Mouse (Mus musculus) liver, postnatal 0 days (tissue): ENCODE data around the gene Sec14l3. TPM values are rescaled to one million over a fixed set of nuclear protein-coding genes. Genes with fewer than 3 reads are reported as not detected.

Experiments
- ATAC-seq: fragments of 200-750 bp; cut with Nextera tagmentation; 2 replicates; pipeline ENCODE4 v1.8.0; 2017; ENCODE audit warnings: mild to moderate bottlenecking, moderate library complexity
- DNase-seq: peaks from one replicate; pipeline ENCODE4 v3.0.0-alpha.2; 2016
- H3K27ac ChIP-seq: fragments of 300-500 bp; sonication (generic); 2 replicates; pipeline ENCODE4 v1.5.1; 2014; ENCODE audit warnings: antibody characterized with exemption, moderate library complexity, mild to moderate bottlenecking, low read depth
- H3K27me3 ChIP-seq: fragments of 300-500 bp; sonication (generic); 2 replicates; pipeline ENCODE4 v1.6.1; 2014; ENCODE audit warnings: low read length, control low read depth, mixed read lengths; ENCODE audit not compliant: insufficient read depth
- H3K36me3 ChIP-seq: fragments of 300-500 bp; sonication (generic); replicated peaks from 2 replicates; pipeline ENCODE4 v1.6.1; 2014; ENCODE audit warnings: mild to moderate bottlenecking, control low read depth, low read length, moderate library complexity, mixed read lengths; ENCODE audit not compliant: insufficient read depth
- H3K4me1 ChIP-seq: fragments of 300-500 bp; sonication (generic); 2 replicates; pipeline ENCODE4 v1.6.1; 2014; ENCODE audit warnings: antibody characterized with exemption, mild to moderate bottlenecking, control low read depth; ENCODE audit not compliant: insufficient read depth
- H3K4me2 ChIP-seq: fragments of 300-500 bp; sonication (generic); 2 replicates; pipeline ENCODE4 v1.6.1; 2014; ENCODE audit warnings: low read depth, mild to moderate bottlenecking, low read length, moderate library complexity, mixed read lengths
- H3K4me3 ChIP-seq: fragments of 300-500 bp; sonication (generic); 2 replicates; pipeline ENCODE4 v1.5.1; 2014; ENCODE audit warnings: low read depth, low read length
- H3K9ac ChIP-seq: fragments of 300-500 bp; sonication (generic); replicated peaks from 2 replicates; pipeline ENCODE4 v1.6.1; 2014; ENCODE audit warnings: mild to moderate bottlenecking, moderate library complexity
- H3K9me3 ChIP-seq: fragments of 300-500 bp; sonication (generic); 2 replicates; pipeline ENCODE4 v1.6.1; 2016; ENCODE audit warnings: mild to moderate bottlenecking, control low read depth, low read length, mixed read lengths
- CTCF ChIP-seq: sonication (generic); IDR thresholded peaks from 2 replicates; pipeline ENCODE4 v1.5.1; 2016; ENCODE audit warnings: antibody characterized with exemption, low read depth
- EP300 ChIP-seq: IDR thresholded peaks from 2 replicates; pipeline ENCODE4 v1.6.1; 2016; ENCODE audit warnings: antibody characterized with exemption, low read depth, mild to moderate bottlenecking
- WGBS: fragments of 180-500 bp; shearing (Covaris S2); extraction: QIAGEN DNeasy Blood & Tissue Kit; methylation state at CpG from one replicate; pipeline ENCODE4 v1.1.7; 2014; ENCODE audit not compliant: insufficient replicate concordance; 5-methylcytosine and 5-hydroxymethylcytosine counted together
- polyA plus RNA-seq: library from polyadenylated mRNA; unstranded; fragments of >200 nt; fragmentation: Nextera tagmentation; extraction: Ambion mirVana; gene quantifications from 2 replicates; pipeline ENCODE4 v1.2.1, GENCODE M21; 2015

The Sec14l3 gene
- polyA plus RNA-seq, 1 experiment from 2014 or later, result not detected

GRCm38 (mm10) chr11:4029343-4029742 lies 35.3 kb upstream of the Sec14l3 start:
- H3K27ac ChIP-seq, result no peak overlapping the region
- no peaks in the 10 kb centered on the region for H3K36me3 ChIP-seq
- 67% methylated on average over 4 of the region's 4 CpGs for WGBS
- ATAC-seq (no peak), DNase-seq (peak; percentile 10)
- H3K4me2 ChIP-seq, result no peak overlapping the region
- H3K9ac ChIP-seq, result no peak overlapping the region
- H3K4me1 ChIP-seq, result peaks cover 3% of the 10 kb centered on the region
- no peak overlapping the region for H3K4me3 ChIP-seq
- TF ChIP-seq EP300, result no peak
- peak; percentile 19; the same call in 1 of the 2 replicates for TF ChIP-seq CTCF
- no peaks in the 10 kb centered on the region for H3K27me3 ChIP-seq
- H3K9me3 ChIP-seq, result no peaks in the 10 kb centered on the region

DNA sequence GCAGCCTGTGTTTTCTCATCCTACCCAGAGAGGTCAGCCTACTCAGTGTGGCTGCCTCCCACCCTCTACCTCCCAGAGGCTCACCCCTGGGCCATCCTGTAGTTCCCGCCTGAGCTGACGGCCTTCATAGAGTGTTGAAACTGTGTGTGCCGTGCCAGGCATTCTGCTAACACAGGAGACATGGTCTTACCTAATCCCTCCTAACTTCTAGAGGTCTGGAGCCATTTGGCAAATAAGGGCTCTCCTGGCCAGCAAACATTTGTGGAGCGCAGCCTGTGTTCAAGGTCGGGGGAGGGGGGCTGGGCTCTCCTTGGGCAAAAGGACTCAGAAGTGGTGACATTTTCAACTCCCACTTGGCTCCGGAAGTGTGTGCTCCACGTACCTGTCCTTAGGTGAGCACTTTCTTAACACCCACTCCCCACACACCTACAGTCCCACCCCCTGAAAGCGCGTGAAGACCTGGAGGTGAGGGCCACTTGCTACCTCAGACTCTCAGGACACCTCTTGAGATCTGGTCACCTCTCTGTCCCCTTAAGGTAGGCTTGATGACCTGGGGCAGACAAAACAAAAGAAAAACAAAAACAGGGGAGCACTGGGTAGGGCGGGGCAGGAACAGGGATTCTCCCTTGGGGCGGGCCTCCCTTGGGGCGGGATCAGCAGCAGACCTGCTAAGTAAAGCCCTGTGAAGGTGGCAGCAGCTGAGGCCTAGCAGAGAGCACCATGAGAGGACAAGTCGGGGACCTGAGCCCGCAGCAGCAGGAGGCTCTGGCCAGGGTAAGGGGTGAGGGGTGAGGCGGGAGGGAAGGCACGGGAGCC lies 33.3 kb upstream of the Sec14l3 start, which contains the start of gene Sec14l4:
Sec14l4 (plus strand) TSS at position 337 of the 816 bp plus-strand sequence.
- Histone ChIP-seq H3K27ac (peak within 1 kb of the TSS; percentile 95), H3K36me3 (no peaks in the 10 kb centered on the region), H3K9me3 (no peaks in the 10 kb centered on the region), H3K4me2 (peak within 1 kb of the TSS; percentile 62), H3K9ac (peak within 1 kb of the TSS; percentile 63), H3K27me3 (no peaks in the 10 kb centered on the region), H3K4me3 (peak within 1 kb of the TSS; percentile 47), H3K4me1 (peaks cover 8% of the 10 kb centered on the region)
- TF ChIP-seq CTCF (no peak), EP300 (no peak)
- ATAC-seq (peak; percentile 66), DNase-seq (peak; percentile 62)
- 46% methylated on average over 16 of the region's 16 CpGs for WGBS

- H3K9ac ChIP-seq, result peak overlapping the region; percentile 63
- ATAC-seq, result peak; percentile 6
- H3K9me3 ChIP-seq, result no peaks in the 10 kb centered on the region
- DNase-seq, result peak; percentile 42
- WGBS, result 48% methylated on average over 12 of the region's 12 CpGs
- H3K4me2 ChIP-seq, result peak overlapping the region; percentile 62
- TF ChIP-seq EP300, result no peak
- TF ChIP-seq CTCF, result no peak
- peak overlapping the region; percentile 95 for H3K27ac ChIP-seq
- no peaks in the 10 kb centered on the region for H3K27me3 ChIP-seq
- no peaks in the 10 kb centered on the region for H3K36me3 ChIP-seq
- H3K4me3 ChIP-seq, result peak overlapping the region; percentile 47
- peaks cover 11% of the 10 kb centered on the region for H3K4me1 ChIP-seq
These were observed 32.7 kb upstream of the Sec14l3 start for GRCm38 (mm10) chr11:4031961-4032360.

DNA sequence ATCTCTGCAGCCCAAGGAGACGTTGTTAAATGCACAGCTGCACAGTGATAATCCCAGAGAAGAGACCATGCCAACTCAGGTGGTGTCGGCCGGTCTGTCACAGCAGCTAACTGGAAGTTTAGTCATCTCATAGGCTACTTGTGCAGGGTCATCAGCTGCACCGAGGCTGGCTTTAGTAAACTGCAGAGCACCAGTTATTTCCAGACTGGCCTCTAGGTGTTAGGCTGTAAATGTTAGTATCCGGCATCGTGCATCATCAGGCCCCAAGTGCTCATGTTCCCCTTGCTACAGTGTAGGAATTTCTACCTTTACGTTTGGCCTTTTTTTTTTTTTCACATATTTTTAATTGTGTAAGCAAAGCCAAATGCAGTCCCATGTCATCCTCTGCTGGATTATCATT lies 31.2 kb upstream of the Sec14l3 start:
- H3K27ac ChIP-seq, result no peak overlapping the region
- H3K4me3 ChIP-seq, result no peak overlapping the region
- TF ChIP-seq CTCF, result no peak
- TF ChIP-seq EP300, result no peak
- peak overlapping the region; percentile 62 for H3K4me2 ChIP-seq
- no peak for ATAC-seq
- H3K9me3 ChIP-seq, result no peaks in the 10 kb centered on the region
- peaks cover 6% of the 10 kb centered on the region; the same call in 1 of the 2 replicates for H3K36me3 ChIP-seq
- no peak overlapping the region for H3K9ac ChIP-seq
- peak; percentile 11 for DNase-seq
- 66% methylated on average over 7 of the region's 7 CpGs for WGBS
- no peaks in the 10 kb centered on the region for H3K27me3 ChIP-seq
- peaks cover 11% of the 10 kb centered on the region for H3K4me1 ChIP-seq

GRCm38 (mm10) chr11:4034169-4034568 lies 30.5 kb upstream of the Sec14l3 start:
- 37% methylated on average over 4 of the region's 4 CpGs for WGBS
- Histone ChIP-seq H3K27ac (peak overlapping the region; percentile 63; the same call in 1 of the 2 replicates), H3K4me1 (peaks cover 11% of the 10 kb centered on the region), H3K27me3 (no peaks in the 10 kb centered on the region), H3K4me3 (no peak overlapping the region), H3K9me3 (no peaks in the 10 kb centered on the region), H3K4me2 (no peak overlapping the region), H3K36me3 (peaks cover 6% of the 10 kb centered on the region; the same call in 1 of the 2 replicates), H3K9ac (no peak overlapping the region)
- ATAC-seq (no peak), DNase-seq (peak; percentile 6)
- TF ChIP-seq EP300, result no peak
- no peak for TF ChIP-seq CTCF

- peaks cover 11% of the 10 kb centered on the region for H3K4me1 ChIP-seq
- peak; percentile 86 for ATAC-seq
- no peak overlapping the region for H3K4me3 ChIP-seq
- DNase-seq, result peak; percentile 76
- no peaks in the 10 kb centered on the region for H3K27me3 ChIP-seq
- H3K36me3 ChIP-seq, result peaks cover 11% of the 10 kb centered on the region; the same call in 1 of the 2 replicates
- no peak overlapping the region for H3K4me2 ChIP-seq
- WGBS, result 59% methylated on average over 18 of the region's 18 CpGs
- H3K27ac ChIP-seq, result peak overlapping the region; percentile 63
- no peaks in the 10 kb centered on the region for H3K9me3 ChIP-seq
- no peak overlapping the region for H3K9ac ChIP-seq
- TF ChIP-seq CTCF, result no peak
- TF ChIP-seq EP300, result no peak
These were observed 29.3 kb upstream of the Sec14l3 start for GRCm38 (mm10) chr11:4035116-4035892.
